Mouse (Mus musculus) testis, adult 2 months (tissue): ENCODE data around the gene Foxb1.

Experiments used
- CTCF ChIP-seq: fragments of 200-500 bp; IDR thresholded peaks from 2 replicates; pipeline ENCODE4 v1.5.1; 2012; ENCODE audit warnings: low read depth, mild to moderate bottlenecking, inconsistent platforms, low read length, moderate library complexity; ENCODE audit not compliant: control insufficient read depth, insufficient read depth, insufficient replicate concordance
- POLR2A ChIP-seq: fragments of 200-500 bp; IDR thresholded peaks from 2 replicates; pipeline ENCODE4 v1.6.1; 2012; ENCODE audit warnings: low read depth, mild to moderate bottlenecking, inconsistent platforms, low read length, moderate library complexity; ENCODE audit not compliant: control insufficient read depth

GRCm38 (mm10) chr9:69758946-69759615, 1.7 kb downstream of the Foxb1 start:
- no peak for TF ChIP-seq POLR2A
- no peak for TF ChIP-seq CTCF
